Mouse (Mus musculus): ENCODE data around the gene Add1. TPM values are rescaled to one million over a fixed set of nuclear protein-coding genes. Genes with fewer than 3 reads are reported as not detected.
A peak's percentile ranks its signal among the peaks of the same experiment; 100 is the strongest.

Add1 gene
- polyA plus RNA-seq, 1 experiment = 376 TPM

DNA sequence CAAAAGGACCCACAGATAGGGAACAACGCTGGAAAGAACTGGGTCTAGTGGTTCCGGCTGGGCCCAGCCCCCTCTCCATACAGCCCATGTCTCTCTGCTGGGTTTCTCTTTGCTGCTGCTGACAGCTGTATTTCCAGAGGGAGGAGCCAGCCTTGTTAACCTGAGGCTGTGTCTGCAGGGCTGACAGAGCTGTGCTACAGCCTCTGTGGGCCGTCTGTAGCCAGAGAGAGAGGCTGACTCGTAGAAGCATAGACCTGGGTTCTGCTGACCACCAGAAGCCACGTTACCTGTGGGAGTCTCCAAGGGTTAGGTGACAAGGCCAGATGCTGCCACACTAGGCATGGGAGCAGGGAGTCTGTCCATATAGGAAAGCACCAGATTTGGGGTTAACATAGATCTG is 40.4 kb upstream of the Add1 start:
- no peak for TF ChIP-seq POLR2A (IDR thresholded peaks at IDR 0.05; ENCODE audit: extremely low read depth, insufficient read depth, low read length)
- TF ChIP-seq CTCF (IDR thresholded peaks at IDR 0.05; ENCODE audit: extremely low read depth, insufficient read depth, low read length) = no peak
- Histone ChIP-seq H3K27ac (ENCODE audit: insufficient read depth, low read length) (peak overlapping the region; percentile 54; the same call in 1 of the 2 replicates), H3K4me1 (ENCODE audit: control insufficient read depth, insufficient read depth, low read length) (no peaks in the 10 kb centered on the region), H3K4me3 (ENCODE audit: insufficient read depth, low read length) (no peak overlapping the region)

DNA sequence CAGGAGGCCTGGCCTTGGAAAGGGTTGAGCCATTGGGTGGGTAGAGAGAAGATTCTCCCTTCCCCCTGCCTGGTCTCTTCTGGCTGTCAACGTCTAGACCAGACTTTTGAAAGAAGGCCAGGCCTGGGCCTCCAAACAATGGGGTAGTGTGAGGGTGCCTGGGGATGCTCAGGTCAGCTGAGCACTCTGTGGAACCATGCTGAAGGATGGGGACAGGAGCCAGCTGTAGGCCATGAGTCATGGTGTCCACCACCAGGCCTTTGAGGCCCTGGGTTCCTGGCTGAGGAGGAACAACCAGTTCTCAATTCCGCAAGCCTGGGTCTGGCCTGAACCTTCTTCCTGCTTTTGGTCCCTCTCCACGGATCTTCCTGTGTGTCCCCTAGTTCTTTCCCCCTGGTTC is 39.6 kb upstream of the Add1 start:
- H3K4me1 ChIP-seq (ENCODE audit: control insufficient read depth, insufficient read depth, low read length) = no peaks in the 10 kb centered on the region
- H3K27ac ChIP-seq (ENCODE audit: insufficient read depth, low read length) = peak overlapping the region; percentile 91
- no peak overlapping the region for H3K4me3 ChIP-seq (ENCODE audit: insufficient read depth, low read length)
- TF ChIP-seq CTCF (IDR thresholded peaks at IDR 0.05; ENCODE audit: extremely low read depth, insufficient read depth, low read length) (no peak), POLR2A (IDR thresholded peaks at IDR 0.05; ENCODE audit: extremely low read depth, insufficient read depth, low read length) (no peak)

DNA sequence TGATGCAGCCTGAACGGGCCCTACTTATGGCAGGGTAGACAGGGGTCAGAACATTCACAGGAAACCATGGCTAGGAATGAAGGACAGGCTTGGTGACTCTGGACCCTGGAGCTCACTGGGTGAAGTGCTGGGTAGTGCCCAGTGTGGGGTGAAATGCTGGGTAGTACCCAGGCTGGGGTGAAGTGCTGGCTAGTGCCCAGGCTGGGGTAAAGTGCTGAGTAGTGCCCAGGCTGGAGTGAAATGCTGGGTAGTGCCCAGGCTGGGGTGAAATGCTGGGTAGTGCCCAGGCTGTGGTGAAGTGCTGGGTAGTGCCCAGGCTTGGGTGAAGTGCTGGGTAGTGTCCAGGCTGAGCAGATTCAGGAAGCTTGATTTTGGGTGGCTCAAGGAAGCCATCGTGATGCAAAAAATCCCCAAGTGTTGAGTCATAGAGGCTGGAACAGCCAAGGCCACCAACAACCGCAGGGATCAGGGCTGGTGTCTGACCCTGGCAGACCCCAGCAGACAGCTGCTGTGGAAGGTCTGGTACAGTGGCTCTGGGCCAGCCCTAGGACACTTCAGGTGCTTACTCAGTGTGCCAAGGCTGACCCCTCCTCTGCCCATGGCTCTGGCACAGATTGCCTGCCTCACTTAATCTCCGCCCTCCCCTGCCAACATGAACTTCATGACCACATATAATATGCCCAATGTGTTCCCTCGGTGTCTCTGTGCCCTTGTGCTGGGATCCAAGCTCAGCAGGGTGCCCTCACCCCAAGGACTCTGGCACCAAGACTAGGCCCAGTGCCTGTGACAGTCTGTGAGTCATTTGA is 38.5 kb upstream of the Add1 start:
- Histone ChIP-seq H3K4me3 (ENCODE audit: insufficient read depth, low read length) (no peak overlapping the region), H3K4me1 (ENCODE audit: control insufficient read depth, insufficient read depth, low read length) (no peaks in the 10 kb centered on the region), H3K27ac (ENCODE audit: insufficient read depth, low read length) (no peak overlapping the region)
- TF ChIP-seq POLR2A (IDR thresholded peaks at IDR 0.05; ENCODE audit: extremely low read depth, insufficient read depth, low read length) (no peak), CTCF (IDR thresholded peaks at IDR 0.05; ENCODE audit: extremely low read depth, insufficient read depth, low read length) (no peak)

DNA sequence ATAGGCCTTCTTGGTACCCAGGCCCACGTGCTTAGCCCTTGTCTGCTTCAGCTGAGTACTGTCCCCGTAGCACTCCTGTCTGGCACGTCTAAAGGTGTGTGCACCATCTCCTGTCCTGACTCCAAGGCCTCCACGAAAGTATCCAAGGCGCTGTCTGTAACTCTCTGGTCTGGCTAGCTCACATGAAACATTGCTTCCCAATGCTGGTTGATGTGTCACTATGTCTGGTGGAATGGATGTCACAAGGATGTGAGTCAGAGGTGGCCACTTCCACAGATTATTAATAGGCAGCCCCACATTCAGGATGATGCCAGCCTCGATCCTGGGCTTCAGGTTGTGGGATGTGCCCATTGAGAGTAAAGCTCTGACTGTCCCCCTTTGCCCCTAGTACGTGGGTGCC is 37.6 kb upstream of the Add1 start:
- Histone ChIP-seq H3K27ac (ENCODE audit: insufficient read depth, low read length) (no peak overlapping the region), H3K4me3 (ENCODE audit: insufficient read depth, low read length) (no peak overlapping the region), H3K4me1 (ENCODE audit: control insufficient read depth, insufficient read depth, low read length) (no peaks in the 10 kb centered on the region)
- TF ChIP-seq POLR2A (IDR thresholded peaks at IDR 0.05; ENCODE audit: extremely low read depth, insufficient read depth, low read length) = no peak
- TF ChIP-seq CTCF (IDR thresholded peaks at IDR 0.05; ENCODE audit: extremely low read depth, insufficient read depth, low read length) = no peak

DNA sequence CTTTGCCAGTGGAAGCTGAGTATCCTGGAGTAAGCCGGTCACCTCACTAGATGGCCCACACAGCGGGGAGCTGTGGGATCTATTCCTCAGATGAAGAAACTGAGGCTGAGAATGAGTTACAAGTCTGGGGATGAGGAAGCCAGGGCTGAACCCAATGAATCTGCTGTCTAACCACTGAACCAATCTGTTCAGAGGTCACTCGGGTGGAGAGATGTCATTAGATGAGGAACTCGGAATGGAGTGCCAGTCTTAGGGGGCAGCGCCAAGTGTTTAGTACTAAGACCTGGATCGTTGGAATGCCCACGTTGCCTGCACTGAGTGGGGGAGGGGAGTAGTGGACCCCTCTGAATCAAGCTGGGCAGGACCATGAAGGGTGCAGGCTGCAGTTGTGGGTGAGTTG is 35.4 kb upstream of the Add1 start:
- Histone ChIP-seq H3K27ac (ENCODE audit: insufficient read depth, low read length) (no peak overlapping the region), H3K4me3 (ENCODE audit: insufficient read depth, low read length) (no peak overlapping the region), H3K4me1 (ENCODE audit: control insufficient read depth, insufficient read depth, low read length) (no peaks in the 10 kb centered on the region)
- no peak for TF ChIP-seq CTCF (IDR thresholded peaks at IDR 0.05; ENCODE audit: extremely low read depth, insufficient read depth, low read length)
- no peak for TF ChIP-seq POLR2A (IDR thresholded peaks at IDR 0.05; ENCODE audit: extremely low read depth, insufficient read depth, low read length)

DNA sequence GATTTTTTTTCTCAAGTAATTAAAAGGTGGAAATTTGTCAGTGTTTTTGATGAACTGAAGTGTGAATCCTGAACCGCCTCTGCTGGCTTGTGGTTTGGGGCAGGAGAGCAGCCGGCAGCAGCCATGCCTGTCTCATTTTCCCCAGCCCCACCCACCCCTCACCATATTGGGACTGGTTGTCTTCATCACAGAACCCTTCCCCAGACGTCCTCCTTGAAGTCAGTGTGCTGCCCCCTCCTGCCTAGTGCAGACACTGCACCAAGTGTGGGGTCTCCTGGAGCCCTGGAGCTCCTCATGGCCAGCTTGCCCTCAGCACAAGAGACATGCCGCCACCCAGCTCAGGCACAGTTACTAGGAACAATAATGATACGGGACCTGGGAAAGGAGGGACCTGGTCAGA is 34.9 kb upstream of the Add1 start:
- Histone ChIP-seq H3K27ac (ENCODE audit: insufficient read depth, low read length) (no peak overlapping the region), H3K4me3 (ENCODE audit: insufficient read depth, low read length) (no peak overlapping the region), H3K4me1 (ENCODE audit: control insufficient read depth, insufficient read depth, low read length) (no peaks in the 10 kb centered on the region)
- TF ChIP-seq POLR2A (IDR thresholded peaks at IDR 0.05; ENCODE audit: extremely low read depth, insufficient read depth, low read length) (no peak), CTCF (IDR thresholded peaks at IDR 0.05; ENCODE audit: extremely low read depth, insufficient read depth, low read length) (0 out of 2 replicates have a peak, but pooled peaks have one; percentile 19)

DNA sequence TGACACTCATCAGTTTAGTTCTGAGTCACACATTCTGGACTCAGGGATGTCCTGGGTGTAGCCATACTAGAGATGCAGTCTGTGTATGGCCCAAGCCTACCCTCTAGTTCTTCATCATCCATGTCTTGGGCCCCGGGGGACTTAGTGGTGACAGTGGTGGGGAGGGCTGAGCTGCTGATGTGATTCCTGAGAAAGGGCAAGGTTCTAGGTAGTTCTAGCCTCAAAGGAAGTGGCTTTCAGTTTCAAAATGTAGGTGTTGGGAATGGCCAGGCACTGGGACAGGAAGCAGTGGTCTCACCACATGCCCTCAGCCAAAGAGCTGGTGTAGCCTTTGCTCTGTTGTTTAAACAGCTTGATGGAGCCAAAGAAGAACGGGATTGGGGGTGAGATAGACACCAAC is 34.3 kb upstream of the Add1 start:
- H3K4me3 ChIP-seq (ENCODE audit: insufficient read depth, low read length) = no peak overlapping the region
- TF ChIP-seq CTCF (IDR thresholded peaks at IDR 0.05; ENCODE audit: extremely low read depth, insufficient read depth, low read length) (no peak), POLR2A (IDR thresholded peaks at IDR 0.05; ENCODE audit: extremely low read depth, insufficient read depth, low read length) (no peak)
- no peaks in the 10 kb centered on the region for H3K4me1 ChIP-seq (ENCODE audit: control insufficient read depth, insufficient read depth, low read length)
- no peak overlapping the region for H3K27ac ChIP-seq (ENCODE audit: insufficient read depth, low read length)

DNA sequence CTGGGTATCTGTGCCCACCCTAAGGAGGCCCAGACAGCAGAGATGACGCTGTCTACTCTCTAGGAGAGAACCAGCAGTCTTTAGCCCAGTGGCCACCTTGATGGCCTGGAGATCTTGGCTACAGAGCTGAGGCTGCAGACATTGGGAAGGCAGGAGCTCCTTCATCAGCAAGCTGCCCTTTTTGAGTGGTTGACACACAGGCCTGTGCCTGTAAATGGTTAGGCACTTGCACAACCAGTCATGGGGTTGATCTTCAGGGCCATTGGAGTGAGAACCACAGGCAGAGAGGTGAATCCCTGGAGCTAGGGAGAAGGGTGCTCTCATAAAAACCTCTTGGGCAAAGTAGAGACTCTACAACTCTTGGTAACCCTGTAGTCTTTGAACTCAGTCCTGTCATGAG is 31.3 kb upstream of the Add1 start:
- TF ChIP-seq CTCF (IDR thresholded peaks at IDR 0.05; ENCODE audit: extremely low read depth, insufficient read depth, low read length) (no peak), POLR2A (IDR thresholded peaks at IDR 0.05; ENCODE audit: extremely low read depth, insufficient read depth, low read length) (no peak)
- Histone ChIP-seq H3K4me1 (ENCODE audit: control insufficient read depth, insufficient read depth, low read length) (no peaks in the 10 kb centered on the region), H3K4me3 (ENCODE audit: insufficient read depth, low read length) (no peak overlapping the region), H3K27ac (ENCODE audit: insufficient read depth, low read length) (no peak overlapping the region)

DNA sequence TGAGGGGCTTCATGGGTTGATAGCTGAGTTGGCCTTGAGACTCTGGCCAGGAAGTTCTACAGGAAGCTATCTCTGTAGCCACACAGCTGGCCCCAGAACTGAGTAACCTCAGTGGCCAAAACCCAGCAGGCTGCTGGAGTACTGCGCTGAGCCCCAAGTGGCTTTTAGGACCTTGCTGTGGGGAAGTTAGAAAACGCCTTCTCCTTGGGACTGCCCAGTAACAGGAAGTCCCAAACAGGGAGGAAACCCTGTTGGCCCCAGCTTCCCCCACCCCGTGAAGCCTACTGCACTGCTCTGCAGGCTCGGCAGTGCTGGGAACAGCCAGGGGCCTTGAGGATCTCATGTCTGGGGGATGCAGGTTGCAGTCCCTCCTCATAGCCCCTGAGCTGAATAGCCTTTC is 30.4 kb upstream of the Add1 start:
- Histone ChIP-seq H3K27ac (ENCODE audit: insufficient read depth, low read length) (no peak overlapping the region), H3K4me1 (ENCODE audit: control insufficient read depth, insufficient read depth, low read length) (no peaks in the 10 kb centered on the region), H3K4me3 (ENCODE audit: insufficient read depth, low read length) (no peak overlapping the region)
- TF ChIP-seq POLR2A (IDR thresholded peaks at IDR 0.05; ENCODE audit: extremely low read depth, insufficient read depth, low read length) (no peak), CTCF (IDR thresholded peaks at IDR 0.05; ENCODE audit: extremely low read depth, insufficient read depth, low read length) (no peak)

DNA sequence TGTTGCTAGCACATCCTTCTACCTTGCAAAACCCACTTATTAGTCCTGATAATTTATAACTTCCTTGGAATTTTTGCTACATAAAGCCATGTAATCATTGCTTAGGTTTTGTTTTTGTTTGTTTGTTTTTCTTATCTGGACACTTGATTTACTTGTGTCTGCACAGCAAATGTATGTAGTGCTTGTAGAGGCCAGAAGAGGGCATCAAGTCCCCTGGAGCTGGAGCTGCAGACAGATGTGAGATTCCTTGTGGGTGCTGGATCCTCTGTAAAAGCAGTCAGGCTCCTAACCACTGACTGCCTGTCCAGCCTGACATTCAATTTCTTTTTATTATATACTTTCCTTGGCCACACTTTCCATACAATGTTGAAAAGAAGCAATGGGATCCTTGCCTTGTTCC is 26.1 kb upstream of the Add1 start:
- no peak overlapping the region for H3K4me3 ChIP-seq (ENCODE audit: insufficient read depth, low read length)
- H3K27ac ChIP-seq (ENCODE audit: insufficient read depth, low read length) = no peak overlapping the region
- TF ChIP-seq CTCF (IDR thresholded peaks at IDR 0.05; ENCODE audit: extremely low read depth, insufficient read depth, low read length) (peak; percentile 61), POLR2A (IDR thresholded peaks at IDR 0.05; ENCODE audit: extremely low read depth, insufficient read depth, low read length) (no peak)
- no peaks in the 10 kb centered on the region for H3K4me1 ChIP-seq (ENCODE audit: control insufficient read depth, insufficient read depth, low read length)
